Mouse (Mus musculus) MN1 (cell line): ENCODE measurements around the gene Gnai2.

Source experiments
- DNase-seq: peaks from one replicate; pipeline ENCODE4 v3.0.0-alpha.2; 2016; ENCODE audit warnings: low spot score

Gene Gnai2

DNA sequence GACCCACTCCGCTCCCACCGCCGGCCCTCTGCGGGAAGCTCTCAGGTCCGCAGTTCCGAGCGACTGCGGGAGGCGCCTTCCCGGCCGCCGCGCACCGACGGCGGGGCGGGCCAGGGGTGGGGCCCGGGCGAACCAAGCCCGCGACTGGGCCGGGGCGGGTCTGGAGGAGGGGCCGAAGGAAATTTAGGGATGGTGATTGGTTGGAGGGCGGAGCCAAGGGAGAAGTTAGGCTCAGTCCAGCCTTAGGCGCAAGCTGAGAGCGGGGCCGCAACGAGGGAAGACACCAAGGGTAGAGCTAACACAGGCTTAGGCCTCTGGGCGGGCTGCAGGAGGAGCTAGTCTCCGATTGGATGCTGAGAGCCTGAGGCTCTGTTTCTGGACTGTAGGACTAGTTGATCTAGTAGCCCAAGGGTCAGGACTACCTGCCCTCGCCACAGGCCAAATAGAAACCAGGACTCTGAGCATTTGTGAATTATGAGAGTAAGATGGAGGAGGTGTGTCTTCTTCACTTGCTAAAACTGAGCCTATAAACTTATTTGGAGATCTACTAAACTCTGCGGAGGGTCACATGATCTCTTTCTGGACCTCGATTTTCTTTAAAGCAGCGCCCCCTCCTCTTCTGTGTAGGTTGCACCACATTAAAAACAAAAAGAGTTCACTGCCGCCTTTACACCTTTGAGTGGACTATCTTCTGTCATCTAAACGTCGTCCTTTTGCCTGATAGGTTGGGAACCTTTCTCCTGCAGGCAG is at the start of gene Gnai2:
TSS of gene Gnai2 (minus strand) at position 89 of the 750 bp plus-strand sequence.
- peak; percentile 96 for DNase-seq

DNA sequence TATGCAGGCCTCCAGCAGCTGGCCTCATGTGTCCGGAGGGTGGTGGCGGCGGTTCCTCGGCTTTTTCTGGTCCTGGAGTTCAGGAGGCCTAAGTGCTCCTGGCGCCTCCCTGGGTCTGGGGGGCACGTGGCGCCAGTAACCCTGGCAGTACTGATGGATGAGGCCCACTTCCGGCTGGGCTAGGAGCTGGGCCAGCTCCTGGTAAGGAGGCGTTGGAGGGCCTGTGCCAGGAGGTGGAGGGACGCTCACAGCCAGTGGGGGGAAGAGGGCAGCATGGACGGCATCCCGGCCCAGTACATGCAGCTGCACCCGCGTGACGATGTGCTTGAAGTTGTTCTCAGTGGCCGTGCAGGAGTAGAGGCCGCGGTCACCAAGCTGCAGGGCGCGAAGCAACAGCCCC is 47.2 kb upstream of the Gnai2 start:
- DNase-seq: no peak

DNA sequence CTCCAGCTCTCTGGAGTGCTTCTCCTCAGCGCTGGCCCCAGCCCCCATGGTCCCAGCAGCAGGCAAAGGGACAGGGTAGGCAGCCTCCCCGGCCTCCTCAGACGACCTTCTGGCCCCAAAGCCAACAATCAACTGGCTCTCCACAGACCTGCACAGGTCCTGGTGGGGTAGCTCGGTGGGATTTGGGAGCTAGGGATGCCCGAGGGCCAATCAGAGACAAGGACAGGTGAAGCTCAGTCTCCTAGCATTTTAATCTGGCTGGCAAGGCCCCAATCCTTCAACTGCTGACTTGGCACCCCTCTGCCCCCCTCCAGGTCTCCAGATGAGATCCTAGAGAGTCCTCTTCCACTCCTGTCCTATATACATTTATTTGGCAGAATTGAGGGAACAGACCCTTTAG is 44.3 kb upstream of the Gnai2 start, which contains the start of gene Gnat1:
TSS of gene Gnat1 (minus strand) at position 212 of the 400 bp plus-strand sequence.
- DNase-seq: no peak

DNA sequence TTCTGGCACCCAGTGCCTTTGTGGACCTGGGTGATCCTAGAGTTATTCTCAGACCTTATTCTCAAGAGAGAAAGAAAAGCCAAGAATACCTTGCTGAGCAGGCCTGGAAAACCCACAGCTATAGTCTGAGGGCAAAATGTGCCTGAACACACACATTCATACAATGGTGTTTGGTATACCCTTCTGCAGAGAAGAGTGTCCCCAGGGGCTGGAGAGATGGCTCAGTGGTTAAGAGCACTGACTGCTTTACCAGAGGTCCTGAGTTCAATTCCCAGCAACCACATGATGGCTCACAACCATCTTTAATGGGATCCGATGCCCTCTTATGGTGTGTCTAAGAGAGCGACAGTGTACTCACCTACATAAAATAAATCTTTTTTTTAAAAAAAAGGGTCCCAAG is 43.7 kb upstream of the Gnai2 start:
- DNase-seq: no peak

DNA sequence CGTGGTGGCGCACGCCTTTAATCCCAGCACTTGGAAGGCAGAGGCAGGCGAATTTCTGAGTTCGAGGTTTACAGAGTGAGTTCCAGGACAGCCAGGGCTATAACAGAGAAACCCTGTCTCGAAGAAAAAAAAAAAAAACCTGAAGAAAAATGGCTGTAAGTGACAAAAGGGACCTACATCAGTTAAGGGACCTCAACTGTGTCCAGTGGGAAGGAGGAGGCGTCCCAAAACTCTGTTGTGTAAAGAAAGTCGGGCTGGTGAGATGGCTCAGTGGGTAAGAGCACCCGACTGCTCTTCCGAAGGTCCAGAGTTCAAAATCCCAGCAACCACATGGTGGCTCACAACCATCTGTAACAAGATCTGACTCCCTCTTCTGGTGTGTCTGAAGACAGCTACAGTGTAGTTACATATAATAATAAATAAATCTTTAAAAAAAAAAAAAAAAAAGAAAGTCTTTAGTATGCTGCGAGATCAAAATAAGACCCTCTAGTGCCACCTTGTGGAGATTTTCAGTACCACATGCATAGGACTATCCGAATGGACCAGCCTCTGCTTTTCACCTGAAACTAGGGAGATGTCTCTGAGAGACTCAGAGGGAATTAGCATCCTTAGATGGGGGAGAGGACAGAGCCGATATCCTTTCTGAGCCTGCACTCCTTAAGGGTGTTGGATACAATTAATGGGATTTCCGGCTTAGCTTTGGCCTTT is 42.8 kb upstream of the Gnai2 start:
- DNase-seq: peak; percentile 83

DNA sequence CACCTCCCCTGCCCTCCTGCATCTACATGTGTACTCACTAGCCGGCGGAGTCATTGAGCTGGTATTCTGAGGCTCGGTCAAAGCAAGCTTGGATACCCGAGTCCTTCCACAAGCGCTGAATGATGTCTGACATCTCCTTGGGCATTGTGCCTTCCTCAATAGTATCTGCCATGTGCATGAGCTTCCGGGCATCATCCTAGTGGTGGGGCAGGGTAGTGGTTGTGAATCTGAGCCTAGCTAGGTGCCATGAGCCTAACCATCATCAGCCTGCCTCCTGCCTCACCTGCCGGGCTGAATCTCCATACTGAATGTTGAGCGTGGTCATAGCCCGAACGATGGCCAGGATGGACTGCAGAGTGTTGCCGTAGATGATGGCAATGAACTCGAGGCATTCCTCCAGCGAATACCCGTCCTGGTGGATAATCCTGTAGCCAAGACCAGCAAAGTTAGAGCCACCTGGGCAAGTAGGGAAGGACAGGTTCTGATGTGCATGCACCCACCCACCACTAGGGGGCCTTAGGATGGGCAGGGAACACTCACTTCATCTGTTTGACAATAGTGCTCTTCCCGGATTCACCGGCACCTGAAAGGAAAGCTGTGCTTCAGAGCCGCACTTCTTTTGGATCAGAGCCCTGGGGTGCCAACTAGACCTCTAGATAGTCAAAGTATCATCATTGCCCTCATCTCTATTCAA is 42.1 kb upstream of the Gnai2 start:
- DNase-seq: peak; percentile 58

DNA sequence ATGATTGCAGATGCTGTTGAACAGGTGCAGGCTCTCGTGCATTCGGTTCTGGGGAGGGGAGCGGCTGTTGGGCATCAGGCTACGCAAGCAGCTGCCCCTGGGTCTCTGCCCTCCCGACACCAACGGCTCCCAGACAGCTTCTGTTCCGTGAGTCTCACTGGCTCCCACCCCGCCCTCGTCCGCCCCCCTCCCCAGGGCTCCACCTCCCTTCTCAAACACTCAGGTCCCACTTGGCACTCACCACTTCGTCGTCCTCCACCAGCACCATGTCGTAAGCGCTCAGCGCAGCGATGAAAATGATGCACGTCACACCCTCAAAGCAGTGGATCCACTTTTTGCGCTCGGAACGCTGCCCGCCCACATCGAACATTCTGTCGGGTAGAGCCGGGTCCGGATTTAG is 41.1 kb upstream of the Gnai2 start:
- no peak for DNase-seq

DNA sequence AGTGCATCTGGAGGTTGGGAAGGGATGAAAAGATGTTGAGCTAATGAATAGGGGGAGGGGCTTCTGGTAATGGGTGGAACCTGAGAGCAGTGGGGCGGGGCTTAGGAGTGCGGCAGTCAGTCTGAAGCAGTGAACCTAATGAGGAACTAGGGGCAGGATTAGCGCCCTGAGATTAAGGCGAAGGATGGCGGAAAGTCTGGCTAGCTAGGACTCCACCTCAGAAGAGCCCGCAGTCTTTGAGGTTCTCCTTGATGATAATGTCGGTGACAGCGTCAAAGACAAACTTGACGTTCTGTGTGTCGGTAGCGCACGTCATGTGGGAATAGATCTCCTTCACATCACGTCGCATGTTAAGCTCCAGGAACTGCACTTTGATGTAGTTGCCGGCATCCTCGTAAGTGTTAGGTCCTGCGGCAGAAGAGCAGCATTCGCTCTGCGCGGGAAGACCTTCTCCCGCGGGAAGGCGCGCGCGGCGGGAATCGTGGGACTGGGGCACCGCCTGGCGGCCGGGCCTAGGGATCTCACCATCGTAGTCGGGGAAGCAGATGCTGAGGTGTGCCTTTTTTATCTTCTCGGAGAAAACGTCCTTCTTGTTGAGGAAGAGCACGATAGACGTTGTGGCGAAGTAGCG is 40.6 kb upstream of the Gnai2 start:
- DNase-seq: peak; percentile 82

DNA sequence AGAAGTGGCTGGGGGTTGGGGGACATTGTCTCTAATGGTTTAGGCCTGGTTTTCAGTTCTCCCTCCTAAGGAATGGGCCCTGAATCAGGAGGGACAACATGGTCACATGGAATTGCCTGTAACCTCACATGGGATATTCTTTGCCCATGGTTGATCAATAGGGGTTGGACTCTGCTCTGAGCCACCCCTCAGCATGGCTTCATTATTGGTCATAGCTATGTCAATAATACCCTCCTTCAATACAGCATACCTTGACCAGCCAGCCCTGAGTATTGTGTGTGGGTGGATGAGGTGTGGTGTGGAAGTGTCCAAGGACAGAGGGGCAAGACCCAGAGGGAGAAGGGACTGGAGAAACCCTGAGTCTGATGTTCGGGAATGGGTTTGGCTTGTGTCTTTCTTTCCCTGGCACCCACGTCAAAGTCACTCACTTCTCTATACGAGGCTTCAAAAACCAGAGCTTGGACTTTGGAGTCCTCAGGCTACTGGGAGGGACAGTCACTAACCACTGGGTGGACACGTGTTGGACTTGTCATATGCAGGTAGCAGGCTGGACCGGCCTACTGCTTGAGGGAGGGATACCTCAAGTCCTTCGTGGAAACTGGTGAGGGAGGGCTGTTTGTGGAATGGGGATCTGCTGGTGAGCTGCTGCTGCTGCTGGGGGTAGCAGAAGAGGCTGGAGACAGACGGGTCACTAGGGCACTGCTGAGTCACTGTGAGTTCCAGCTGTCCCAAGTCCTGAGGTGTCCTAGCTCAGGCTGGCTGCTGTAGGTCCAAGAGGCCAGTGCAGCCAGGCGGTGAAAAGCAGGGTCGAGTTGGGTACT is 39.7 kb upstream of the Gnai2 start:
- no peak for DNase-seq

DNA sequence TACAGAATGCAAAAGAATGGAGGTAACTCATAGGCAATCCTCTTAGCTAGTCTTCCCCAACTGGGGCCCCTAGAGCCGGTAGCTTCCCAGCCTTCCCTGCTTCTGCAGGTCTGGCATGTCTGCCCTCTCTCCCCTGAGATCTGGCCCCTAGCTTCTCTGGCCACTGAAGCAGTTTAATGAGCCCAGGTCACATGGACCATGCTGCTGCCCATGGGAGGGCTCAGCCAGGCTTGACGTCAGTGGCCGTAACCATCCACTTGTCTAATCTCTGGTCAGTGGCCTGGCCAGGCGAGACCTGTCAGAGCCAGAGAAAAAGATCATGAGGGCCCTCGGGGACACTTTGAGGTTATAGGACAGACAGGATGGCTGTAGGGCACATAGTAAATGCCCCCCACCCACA is 35.1 kb upstream of the Gnai2 start:
- peak; percentile 78 for DNase-seq

DNA sequence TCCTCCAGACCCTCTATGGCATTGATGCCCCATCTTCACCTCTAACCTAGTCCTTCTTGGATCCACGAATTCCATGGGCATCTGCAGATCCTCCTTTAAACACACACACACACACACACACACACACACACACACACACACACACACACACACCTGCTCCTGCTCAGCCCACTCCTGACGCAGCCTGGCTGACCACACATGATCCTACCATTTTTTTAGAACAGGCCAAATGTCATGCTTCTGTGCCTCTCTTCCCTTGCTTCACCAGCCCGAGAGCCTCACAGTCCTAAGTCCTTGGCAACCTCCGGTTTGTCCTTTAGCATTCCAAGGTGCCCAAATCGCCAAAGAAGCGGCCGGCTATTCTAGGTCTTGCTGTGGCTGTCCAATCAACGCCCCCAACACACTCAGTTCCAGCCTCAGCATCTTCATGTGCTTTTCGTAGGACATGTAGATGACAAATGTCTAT is 34.3 kb upstream of the Gnai2 start, which contains the start of gene Slc38a3:
TSS of gene Slc38a3 (minus strand) at position 51 of the 466 bp plus-strand sequence.
- no peak for DNase-seq

DNA sequence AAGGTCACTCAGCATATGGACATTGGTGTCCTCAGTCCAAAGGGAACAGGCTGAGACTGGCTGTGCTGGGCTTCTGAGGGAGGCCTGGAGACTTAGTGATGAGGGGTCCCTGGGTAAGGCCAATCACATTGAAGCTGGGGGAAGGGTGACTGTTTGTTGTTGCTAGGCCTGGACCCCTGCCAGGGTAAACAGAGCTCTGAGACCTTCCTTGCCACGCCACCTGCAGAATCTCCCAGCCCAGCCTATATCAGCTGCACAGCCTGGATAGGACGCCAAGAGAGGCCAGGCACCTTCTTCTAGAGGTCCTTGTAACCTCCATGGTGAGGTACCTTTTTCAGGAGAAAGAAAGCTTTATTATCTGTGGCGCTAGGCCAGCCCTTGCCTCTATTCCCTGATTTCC is 33.7 kb upstream of the Gnai2 start:
- DNase-seq: no peak

DNA sequence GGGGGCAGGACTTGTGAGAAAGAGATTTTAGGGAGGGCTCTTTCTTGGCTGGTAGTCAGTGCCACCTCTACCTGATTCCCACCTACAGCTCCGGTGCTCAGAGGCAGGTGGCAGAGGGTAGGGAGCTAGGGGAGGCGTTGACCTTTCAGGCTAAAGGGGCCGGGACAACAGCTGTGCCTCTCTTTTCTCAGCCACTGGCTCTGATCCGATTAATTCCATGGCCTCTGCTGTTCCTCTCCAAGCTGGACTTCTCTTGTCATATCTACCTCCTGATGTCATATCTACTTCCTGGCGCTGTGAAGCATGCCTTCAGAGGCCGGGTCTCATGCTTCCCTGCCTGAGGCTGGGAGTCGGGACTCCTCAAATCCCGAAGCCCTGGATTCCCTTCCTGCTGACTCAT is 32.8 kb upstream of the Gnai2 start:
- DNase-seq: no peak

DNA sequence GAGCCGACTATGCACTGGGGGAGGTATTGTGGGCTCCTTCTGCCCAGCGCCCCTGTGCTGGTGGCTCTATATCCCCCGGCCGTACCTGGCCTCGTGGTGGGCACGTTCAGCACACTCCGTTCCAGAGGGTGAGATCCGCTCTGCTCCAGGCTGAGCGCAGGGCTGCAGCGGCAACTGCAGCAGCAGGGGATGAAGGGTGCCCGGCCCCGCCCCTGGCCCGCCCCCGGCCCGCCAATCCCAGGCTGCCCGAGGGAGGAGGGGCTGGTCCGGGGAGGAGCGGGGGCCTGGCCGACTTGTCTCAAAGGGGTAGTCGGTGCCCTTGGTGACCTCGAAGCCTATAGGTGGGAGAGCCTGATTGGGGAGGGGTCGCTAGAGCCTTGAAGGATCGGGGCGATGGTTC is 32.1 kb upstream of the Gnai2 start:
- peak; percentile 71 for DNase-seq

DNA sequence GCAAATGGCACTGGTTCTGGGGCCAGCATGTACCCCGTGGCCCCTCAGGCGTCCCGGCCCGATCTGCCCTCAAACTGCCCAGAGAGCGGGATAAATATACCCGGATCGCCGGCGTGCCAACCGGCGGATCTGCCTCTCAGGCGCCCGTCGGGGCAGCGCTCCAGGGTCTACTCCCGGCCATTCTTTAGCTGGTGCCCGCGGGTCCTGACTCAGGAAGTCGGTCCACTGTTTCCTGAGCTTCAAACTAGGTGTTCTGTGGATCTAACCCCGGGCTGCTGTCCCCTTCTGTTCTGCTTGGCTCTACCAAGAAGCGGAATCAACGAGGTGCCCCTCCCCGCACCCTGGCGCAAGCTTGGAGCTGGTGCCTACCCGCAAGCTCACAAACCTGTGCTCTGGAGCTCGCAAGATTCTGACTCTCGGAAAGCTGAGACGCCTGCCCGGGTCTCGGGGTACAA is 31.6 kb upstream of the Gnai2 start:
- no peak for DNase-seq

DNA sequence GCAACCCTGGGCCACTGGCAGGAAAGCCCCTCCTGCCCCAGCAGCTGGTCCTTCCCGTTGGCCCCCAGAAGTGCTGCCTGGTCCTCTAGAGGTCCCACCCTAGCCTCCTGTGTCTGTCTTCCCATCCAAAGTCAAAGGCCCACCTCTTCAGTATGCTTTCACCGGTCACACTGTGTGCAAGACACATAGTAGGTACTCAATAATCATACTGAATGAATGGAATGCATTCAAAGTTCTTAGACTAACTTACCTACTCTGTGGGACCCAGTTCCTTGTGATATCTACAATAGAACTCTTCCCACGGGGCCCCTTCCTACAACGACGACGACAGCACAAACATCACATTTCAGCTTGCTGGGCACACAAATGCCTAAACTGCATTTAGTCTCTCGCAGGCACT is 30.1 kb upstream of the Gnai2 start:
- no peak for DNase-seq

DNA sequence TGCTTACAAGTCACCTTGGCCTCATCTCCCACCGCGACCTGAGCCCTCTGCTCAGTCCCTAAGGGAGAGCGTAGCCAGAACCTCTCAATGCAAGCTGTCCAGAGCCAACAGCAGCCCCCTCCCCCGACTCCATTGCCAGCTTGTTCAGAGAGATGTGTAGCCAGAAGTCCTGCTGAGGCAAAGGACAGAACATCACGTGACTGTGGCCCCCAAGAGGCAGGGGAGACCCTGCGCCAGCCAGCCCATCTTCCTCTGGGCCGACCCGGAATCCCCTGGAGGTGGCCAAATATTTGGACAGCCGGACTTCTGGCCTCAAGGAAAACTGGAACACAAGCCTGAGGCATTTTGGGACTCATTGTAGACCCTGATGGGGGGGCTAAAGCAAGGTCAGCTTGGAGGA is 28.4 kb upstream of the Gnai2 start:
- no peak for DNase-seq

DNA sequence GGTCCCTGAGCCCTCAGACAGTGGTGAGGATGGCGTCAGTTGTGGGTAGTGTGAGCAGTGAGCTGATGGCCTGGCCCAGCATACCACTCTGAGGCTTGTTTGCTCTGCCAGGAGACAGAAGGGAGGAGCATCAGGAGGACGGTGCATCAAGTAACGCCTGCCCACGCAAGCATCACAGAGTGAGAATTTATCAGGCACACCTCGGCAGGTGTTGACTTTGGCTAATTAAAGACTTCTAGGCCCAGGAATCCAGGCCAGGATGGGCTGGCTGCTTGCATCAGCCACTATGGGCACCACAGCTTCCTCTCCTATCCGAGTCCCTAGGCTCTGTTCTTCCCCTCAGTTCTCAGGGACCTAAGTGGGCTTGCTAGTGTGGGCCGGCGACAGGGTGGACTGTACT is 27.2 kb upstream of the Gnai2 start:
- DNase-seq: no peak

DNA sequence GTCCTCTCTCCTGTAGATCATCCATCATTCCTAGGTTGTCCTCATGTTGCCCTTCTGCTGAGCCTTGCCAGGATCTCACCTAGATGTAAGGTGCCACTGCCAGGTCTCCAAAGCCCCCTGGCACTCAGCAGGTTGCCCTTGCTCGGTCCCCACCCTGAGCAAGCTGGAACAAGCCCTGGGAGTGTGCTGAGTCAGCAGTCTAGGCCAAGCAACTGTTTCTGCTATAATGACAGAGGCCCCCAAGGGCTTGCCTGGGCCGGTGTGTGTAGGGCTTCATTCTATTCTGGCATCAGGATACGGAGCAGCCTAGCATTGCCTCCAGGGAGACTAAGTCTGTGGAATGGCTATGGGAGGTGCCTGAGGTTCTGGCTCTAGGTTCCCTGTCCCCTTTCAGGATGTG is 25.6 kb upstream of the Gnai2 start:
- no peak for DNase-seq

DNA sequence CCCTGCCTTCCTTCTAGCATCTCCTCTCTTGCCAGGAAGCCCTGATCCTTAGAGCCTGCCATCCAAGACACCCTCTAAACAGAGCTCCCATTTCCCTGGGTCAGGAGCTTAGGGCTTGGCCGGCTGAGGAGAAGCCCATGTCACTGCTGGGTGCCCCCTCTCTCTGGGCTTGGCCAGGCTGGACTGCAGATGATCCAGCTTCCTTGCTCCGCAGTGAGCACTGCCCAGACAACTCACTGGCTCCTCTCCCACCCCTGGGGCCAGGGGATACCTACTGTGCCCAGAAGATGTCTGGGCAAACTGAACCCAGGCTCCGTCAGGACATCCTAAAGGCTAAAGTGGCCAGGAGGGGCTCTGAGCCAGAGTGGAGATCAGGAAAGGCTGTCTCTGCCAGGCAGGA is 24.8 kb upstream of the Gnai2 start:
- no peak for DNase-seq

DNA sequence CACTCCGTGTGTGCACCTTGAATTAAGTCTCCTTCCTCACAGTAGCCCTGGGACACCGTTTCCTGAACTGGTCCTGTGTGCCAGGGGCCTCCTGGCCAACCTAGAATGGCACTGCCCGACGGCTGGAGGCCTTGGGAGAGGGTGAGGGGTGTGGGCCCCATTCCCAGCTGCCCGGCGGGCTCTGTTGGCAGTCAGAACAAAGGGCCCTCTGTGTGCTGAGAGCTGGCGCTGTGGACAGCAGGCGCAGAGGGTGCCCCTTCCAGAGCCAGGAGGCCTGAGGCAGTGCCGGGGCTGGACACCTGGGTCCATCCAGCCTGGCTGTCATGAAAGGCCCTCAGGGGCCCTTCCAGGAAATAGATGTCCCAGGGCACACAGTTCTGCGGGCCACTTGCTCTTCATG is 24.4 kb upstream of the Gnai2 start:
- no peak for DNase-seq
